Mouse (Mus musculus): ENCODE data around the gene Ywhae.

Ywhae gene

DNA sequence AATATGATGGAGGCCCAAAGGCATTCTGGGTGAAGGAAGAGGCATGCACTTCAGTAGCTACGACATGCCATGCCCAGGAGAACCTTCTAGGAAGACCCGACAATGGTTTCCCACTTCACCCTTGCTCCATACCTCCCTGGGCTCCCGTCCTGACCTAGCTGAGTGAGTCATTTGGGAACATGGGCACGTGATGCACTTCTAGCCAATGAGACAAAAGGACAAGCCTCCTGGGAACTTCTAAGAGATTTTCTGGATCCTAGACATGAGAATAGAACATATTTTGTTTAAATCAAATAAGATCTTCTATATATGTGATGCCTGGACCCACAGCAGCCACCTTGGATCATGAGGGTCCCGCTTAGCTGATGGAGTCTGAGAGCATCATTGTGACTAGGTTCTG lies 59.9 kb downstream of the Ywhae start:
- CTCF ChIA-PET: no interaction called here

DNA sequence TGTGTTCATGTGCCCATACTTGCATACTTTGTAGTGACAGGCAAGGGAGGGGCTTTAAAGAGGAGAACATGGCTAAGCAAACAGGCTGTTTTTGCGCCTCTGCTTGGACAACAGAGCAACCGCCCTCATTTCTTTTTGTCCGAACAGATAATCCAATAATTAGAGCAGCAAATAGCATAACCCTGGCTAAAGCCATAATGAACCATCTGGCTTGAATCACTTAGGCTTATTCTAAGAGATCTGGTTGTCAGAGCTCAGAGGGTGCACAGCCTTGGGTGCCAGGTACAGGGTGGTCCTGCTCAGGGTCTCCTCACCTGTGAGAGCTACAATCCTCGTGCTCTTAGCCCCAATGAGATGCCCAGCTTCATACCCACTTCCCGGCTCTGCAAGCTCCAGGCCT lies 60.7 kb downstream of the Ywhae start:
- CTCF ChIA-PET: no interaction called here

DNA sequence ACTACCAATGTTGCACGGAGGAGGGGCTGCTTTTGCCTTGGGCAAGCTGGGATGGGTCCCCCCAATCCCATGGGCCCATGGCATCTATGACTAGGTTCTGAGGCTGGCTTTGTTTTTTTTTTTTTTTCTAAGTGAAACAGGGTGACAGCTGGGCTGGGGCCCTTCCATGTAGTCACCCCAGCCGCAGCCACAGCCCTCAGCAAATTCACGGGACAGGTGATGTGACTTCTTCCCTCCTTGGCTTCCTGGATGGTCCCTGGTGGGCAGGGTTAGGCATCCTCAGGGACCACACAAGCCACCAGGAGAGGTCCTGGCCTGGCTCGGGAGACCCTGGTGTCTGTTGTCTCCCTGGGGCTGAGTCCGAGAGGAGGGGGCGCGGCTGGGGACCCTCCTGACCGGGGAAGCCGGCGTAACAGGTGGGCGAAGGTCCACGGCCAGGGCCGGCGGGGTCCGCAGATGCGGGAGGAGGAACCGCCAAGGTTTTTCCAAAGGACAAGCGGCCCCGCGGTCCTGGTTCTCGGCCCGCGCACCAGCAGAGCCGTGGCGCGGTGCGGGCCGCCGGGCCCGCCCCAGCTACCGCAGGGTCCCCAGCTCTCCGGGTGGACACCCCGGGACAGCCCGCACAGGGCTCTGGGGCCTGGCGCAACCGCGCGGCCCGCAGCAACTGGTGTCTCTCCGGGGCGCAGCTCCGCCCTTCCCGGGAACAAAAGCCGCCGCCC lies 62.1 kb downstream of the Ywhae start:
- CTCF ChIA-PET: no interaction called here

DNA sequence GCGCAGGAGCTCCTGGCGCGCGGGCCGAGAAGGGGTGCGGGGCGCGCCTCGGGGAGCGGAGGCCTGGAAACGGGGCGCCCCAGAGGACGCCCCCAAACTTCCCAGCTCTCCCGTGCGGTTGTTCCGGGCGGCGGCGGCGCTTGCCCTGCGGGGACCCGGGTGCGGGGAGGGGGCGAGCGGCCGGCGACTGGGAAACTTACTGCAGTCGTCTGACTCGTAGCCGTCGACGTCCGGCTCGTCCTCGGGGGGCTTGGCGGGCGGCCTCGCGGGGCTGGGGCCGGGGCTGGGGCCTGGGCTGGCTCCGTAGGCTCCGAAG lies 62.6 kb downstream of the Ywhae start:
- CTCF ChIA-PET: no interaction called here

DNA sequence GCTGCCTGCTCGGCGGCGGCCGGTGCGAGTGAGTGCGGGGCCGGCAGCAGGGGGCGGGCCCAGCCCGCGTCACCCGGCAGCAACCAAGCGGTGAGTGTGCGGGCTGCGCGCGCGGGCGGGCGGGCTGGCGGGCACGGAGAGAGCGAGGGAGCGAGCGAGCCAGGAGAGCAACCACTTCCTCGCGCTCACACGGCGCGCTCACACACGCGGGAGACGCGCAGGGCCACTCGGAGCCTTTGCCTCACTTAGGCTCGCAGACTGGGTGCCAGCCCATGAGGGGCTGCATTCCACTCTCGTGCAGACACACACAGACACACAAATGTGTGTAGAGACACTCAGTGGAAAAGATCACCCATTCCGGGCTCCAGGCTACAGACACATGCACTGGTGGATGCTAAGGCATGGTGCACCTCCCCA lies 63.4 kb downstream of the Ywhae start, which contains the start of gene Doc2b:
Doc2b (minus strand) TSS at position 21 of the 417 bp plus-strand sequence.
- CTCF ChIA-PET: no interaction called here

DNA sequence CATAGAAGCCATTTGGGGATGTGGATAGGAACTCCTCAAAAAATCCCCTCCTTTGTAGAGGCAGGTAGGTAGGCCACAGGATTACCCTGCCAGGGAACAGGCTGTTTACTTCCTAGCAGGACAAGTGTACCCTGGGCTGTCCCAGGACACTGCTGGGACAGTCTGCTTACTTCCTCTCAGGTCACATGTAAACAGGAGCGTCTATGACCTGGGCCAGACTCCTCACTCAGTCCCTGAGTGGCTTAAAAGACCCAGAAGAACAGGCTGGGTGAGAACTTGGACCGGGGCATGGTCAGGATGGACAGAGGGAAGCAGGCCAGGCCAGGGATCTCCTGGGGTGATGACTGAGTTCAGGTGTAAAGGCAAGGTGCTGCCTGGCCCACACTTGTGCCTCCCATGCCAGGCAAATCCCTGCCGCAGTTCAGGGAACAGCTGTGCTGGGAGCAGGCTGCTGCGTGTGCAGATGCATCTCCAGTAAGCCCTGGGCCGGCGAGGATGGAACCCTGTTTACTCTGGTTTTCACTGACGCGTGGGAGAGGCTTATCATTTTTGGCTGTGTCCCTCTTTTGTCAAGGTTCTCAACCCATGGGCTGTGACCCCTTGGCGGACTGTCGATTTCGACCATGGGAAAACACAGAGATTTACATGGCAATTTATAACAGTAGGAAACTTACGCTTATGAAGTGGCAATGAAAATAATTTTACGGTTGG lies 64.0 kb downstream of the Ywhae start:
- CTCF ChIA-PET: no interaction called here

DNA sequence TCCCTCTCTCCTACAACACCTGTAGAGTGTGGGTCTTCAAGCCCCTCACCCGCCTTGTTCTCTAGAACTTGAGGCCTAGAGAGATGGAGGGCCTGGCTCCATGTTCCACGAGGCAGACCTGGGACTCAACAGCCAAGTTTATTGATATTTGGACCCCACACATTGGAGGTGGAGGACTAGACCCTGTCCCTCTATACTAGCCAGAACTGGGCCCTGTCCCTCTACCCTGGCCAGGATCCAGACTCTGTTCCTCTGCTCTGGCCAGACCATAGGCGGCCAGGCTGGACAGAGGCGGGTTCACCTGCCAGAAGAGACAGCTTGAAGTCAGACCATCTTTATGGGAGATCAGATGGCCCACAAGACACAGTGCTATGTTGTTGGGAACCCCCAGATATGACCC lies 68.7 kb downstream of the Ywhae start:
- CTCF ChIA-PET: interaction anchor here (0.6 kb wide), 1 partner anchor 239 kb away, joined by 3 read pairs; no protein-coding TSS in a partner anchor

DNA sequence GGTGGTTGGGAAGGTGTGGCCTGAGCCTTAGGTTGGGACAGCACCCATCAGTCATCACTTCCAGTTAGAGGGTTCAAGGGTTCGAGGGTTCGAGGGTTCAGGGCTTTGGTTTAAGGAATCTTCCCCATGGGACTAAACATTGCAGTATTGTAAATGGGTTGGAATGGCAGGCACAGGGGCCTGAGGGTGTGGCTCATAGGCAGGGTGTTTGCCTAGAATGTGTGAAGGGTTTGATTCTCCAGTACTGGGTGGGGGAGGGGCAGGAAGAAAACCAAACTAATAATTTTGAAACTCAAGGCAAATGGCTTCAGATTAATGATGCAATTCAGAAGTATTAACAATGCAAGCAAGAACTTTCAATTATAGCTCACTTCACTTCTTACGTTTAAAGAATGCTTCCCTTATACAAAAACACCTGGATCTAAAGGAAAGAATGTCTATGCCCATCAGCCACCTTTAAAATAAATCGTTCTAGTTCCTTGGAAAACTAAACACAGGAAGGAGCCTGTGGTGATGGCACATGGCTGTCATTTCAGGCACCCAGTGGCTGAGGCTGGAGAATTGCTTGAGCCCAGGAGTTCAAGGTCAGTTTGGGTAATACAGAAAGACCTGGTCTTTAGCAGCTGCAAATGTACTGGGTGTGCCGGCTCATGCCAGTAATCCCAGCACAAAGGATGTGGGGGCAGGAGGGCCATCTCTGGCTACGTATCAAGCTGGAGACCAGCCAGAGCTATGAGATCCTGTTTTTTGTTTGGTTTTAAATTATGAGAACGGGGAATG lies 69.3 kb downstream of the Ywhae start:
- CTCF ChIA-PET: interaction anchor here (0.6 kb wide), 1 partner anchor 239 kb away, joined by 3 read pairs; no protein-coding TSS in a partner anchor

DNA sequence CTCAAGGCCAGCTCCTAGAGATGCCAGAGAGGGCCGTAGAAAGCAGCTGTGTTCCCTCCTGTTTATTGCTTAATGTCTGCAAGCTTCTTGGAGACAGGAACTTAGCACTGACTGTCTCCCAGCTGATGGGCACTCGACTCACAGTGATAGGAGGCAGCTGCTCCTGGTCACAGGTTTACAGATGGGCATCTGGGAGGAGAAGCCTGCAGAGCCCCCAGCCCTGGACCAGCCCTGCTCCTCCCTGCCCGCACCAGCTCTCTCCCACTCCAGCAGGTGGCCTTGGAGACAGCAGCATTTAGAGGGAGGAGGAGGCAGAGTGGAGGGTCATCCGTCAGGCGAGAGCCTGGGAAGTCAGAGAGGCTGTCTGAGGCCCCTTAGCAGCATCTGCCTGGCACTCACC lies 74.8 kb downstream of the Ywhae start:
- CTCF ChIA-PET: no interaction called here

DNA sequence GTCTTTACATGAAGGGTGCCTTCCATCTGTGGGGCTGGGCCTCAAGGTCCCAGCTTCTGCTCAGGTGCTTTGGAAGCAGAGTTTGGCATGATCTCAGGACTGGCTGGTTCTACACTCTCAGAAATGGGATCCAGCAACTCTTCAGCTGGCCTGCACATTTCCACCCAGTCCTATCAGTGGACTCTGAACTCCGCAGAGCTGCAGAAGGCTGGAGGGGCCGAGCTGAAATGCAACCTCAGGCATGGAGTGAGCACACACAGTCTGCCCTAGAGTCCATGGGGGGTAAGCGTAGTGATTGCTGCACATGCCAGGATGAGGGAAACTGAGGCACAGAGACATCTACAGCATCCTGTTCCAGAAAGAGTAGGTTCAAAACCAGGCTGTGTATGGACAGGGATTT lies 77.9 kb downstream of the Ywhae start:
- CTCF ChIA-PET: no interaction called here

DNA sequence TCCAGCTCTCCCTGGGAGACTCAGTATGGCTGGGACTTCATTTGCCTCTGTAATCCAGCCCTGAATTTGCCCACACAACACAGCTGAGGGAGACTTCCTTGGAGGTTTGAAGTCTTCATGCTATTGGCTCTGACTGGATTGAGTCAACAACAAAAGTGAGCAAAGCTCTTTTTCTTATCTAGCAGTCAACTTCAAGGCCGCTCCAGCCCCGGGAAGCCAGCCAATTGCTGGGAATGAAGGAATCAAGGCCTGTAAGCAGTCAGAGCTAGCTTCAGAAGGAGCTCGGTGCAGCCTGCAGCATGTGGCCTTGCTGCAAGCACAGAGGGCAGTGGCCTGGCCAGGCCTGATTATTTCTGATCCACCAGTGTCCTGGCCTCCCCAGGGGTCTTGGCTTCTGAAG lies 79.2 kb downstream of the Ywhae start:
- CTCF ChIA-PET: no interaction called here

DNA sequence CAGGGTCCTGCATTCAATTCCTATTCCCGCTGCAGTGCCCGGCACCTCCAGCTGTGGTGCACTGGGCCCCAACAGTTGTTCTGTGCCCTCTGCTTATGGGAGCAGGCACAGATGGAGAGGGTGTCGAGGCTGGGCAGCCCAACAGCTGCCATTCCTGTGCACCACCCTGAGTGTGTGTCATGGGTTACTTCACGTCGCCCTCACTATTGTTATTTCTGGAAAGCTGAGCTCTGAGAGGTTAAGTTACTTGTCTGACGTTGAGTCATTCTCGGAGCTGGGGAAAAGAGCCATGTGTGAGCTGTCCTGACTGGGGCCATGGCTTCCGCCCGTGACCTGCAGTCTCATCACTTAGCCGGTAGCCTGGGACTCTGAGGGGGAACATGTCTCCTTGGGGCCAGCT lies 80.4 kb downstream of the Ywhae start:
- CTCF ChIA-PET: interaction anchor here (0.6 kb wide), 1 partner anchor 747 kb away, joined by 7 read pairs; no protein-coding TSS in a partner anchor

All from spleen, embryonic (tissue).